Mouse (Mus musculus): ENCODE results near the gene Fam186a.
"Not testable (repeated sequence)": the region's sequence is repeated elsewhere in the genome, so short reads cannot be mapped to it uniquely, and the experiment has no call there.

Gene Fam186a

GRCm38 (mm10) chr15:99931231-99931630 lies 35.6 kb downstream of the Fam186a start:
- no peak for DNase-seq

GRCm38 (mm10) chr15:99919601-99920158 lies 47.2 kb downstream of the Fam186a start:
- DNase-seq, result no peak

- DNase-seq, result no peak
Measured at GRCm38 (mm10) chr15:99917264-99917663, 49.6 kb downstream of the Fam186a start.

GRCm38 (mm10) chr15:99914613-99915012 lies 52.2 kb downstream of the Fam186a start:
- DNase-seq, result no peak

GRCm38 (mm10) chr15:99911785-99912184 lies 55.1 kb downstream of the Fam186a start:
- no peak for DNase-seq

GRCm38 (mm10) chr15:99909339-99909996 lies 57.4 kb downstream of the Fam186a start:
- not testable (repeated sequence) for DNase-seq

GRCm38 (mm10) chr15:99907514-99907913 lies 59.3 kb downstream of the Fam186a start:
- DNase-seq, result no peak

GRCm38 (mm10) chr15:99907041-99907440 lies 59.8 kb downstream of the Fam186a start:
- no peak for DNase-seq

GRCm38 (mm10) chr15:99904841-99905240 lies 62.0 kb downstream of the Fam186a start:
- DNase-seq, result no peak

- peak; percentile 38 for DNase-seq
Measured at GRCm38 (mm10) chr15:99904333-99904732, 62.5 kb downstream of the Fam186a start.

- no peak for DNase-seq
Measured at GRCm38 (mm10) chr15:99903227-99903626, 63.6 kb downstream of the Fam186a start.

GRCm38 (mm10) chr15:99902786-99903185 lies 64.1 kb downstream of the Fam186a start:
- no peak for DNase-seq

GRCm38 (mm10) chr15:99896621-99897020 lies 70.2 kb downstream of the Fam186a start:
- DNase-seq, result no peak

GRCm38 (mm10) chr15:99891355-99891754 lies 75.5 kb downstream of the Fam186a start:
- no peak for DNase-seq

- DNase-seq, result no peak
Measured at GRCm38 (mm10) chr15:99890412-99891236, 76.2 kb downstream of the Fam186a start.

GRCm38 (mm10) chr15:99889275-99889874 lies 77.5 kb downstream of the Fam186a start:
- no peak for DNase-seq

GRCm38 (mm10) chr15:99887130-99887529 lies 79.7 kb downstream of the Fam186a start:
- DNase-seq, result not testable (repeated sequence)

- DNase-seq, result no peak
Measured at GRCm38 (mm10) chr15:99884038-99884437, 82.8 kb downstream of the Fam186a start.

GRCm38 (mm10) chr15:99878541-99878940 lies 88.3 kb downstream of the Fam186a start:
- no peak for DNase-seq

GRCm38 (mm10) chr15:99875334-99875869 lies 91.5 kb downstream of the Fam186a start, which contains the start of gene Lima1:
Gene Lima1, minus strand, starts transcription at chr15:99875456.
- peak; percentile 82 for DNase-seq

GRCm38 (mm10) chr15:99874612-99875333 lies 92.1 kb downstream of the Fam186a start:
- DNase-seq, result no peak

- DNase-seq, result no peak
Measured at GRCm38 (mm10) chr15:99872543-99872942, 94.3 kb downstream of the Fam186a start.
